Mouse (Mus musculus) brain, embryonic 14.5 days (tissue): ENCODE results near the gene Ptpn21.

Source experiments
- CTCF ChIP-seq: fragments of 200-500 bp; IDR thresholded peaks from 2 replicates; pipeline ENCODE4 v1.5.1; 2012; ENCODE audit warnings: inconsistent platforms, mild to moderate bottlenecking, moderate library complexity, borderline replicate concordance; ENCODE audit not compliant: insufficient read depth, insufficient read length; ENCODE audit errors: extremely low read depth
- POLR2A ChIP-seq: fragments of 200-500 bp; IDR thresholded peaks from 2 replicates; pipeline ENCODE4 v1.6.1; 2012; ENCODE audit warnings: mild to moderate bottlenecking, inconsistent platforms, borderline replicate concordance; ENCODE audit not compliant: poor library complexity, insufficient read depth, insufficient read length, severe bottlenecking; ENCODE audit errors: extremely low read depth

DNA sequence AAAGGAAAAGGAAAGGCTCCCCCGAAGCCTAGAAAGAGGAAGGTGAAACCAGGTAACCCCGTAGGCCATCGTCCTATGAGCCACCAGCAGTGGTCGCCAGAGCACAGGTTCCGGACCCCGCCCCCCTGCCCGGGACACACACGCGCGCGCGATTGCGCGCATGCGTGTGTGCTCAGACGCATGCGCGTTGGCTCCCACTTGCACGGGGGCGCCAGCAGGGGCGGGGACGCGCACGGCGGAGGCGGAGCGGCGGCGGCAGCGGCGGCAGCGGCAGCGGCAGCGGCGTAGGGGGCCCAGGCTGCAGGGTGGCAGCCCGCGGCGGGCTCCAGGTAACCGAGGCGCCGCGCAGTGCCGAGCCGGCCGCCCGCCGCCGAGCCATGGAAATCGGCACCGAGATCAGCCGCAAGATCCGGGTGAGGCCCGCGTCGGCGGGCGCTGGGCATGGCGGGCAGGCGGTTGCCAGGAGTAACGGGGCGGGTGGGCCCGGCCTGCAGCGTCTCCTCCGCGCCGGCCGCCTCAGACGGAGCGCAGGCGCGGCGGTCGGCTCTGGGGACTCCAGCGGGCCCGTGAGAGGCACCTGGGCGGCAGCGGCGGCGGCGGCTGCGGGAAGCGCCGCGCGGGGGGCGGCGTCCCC lies 9.7 kb upstream of the Ptpn21 start, which contains the start of gene Zc3h14:
- TF ChIP-seq POLR2A, result peak; percentile 61; the same call in 1 of the 2 replicates
- peak; percentile 71 for TF ChIP-seq CTCF
